Mouse (Mus musculus) gastrocnemius, adult 18-20 months (tissue): Measurements from ENCODE around the gene Card6. TPM values are rescaled to one million over a fixed set of nuclear protein-coding genes. Genes with fewer than 3 reads are reported as not detected.

Experiments
- DNase-seq: peaks from one replicate; pipeline ENCODE4 v3.0.0; 2021; ENCODE audit warnings: low spot score
- total RNA-seq, 2 experiments: library from RNA; stranded (reverse); gene quantifications; 2 replicates each; pipeline ENCODE4 v1.2.3; 2021

Gene Card6
- total RNA-seq, 2 experiments from 2014 or later, result 2.4 to 2.7 TPM

DNA sequence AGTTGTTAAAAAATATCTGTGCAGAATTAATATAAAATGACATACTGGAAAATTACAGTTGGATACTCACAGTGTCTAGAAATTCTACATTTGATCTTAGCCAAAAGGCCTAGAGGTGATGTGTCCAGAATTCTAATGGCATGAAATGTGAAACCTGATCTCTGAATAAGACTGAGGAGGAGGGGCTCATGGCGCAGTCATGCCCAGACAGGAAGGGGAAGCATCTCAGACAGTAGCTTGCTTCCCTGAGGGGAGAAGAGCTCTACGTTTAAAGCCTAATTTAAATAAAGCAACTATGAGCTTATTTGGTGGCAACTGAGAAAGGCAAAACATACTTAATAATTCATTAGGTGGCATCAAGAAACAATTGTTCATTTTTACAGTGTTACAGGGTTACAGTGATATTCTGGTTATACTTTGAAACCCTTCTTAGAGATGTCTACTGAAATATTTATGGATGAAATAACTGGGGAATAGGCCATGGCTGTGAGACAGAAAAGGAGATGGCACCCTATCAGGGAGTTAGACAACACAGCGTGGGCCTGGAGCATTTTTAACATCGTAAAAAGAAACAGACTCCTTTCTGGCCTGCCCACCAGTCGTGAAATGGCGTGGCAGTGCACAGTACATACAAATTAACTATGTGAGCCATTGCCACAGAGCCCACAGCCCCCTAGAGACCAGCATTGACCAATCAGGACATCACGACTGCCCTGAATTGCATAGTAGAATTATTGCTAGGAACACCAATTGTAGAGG lies 19.3 kb downstream of the Card6 start:
- no peak for DNase-seq

DNA sequence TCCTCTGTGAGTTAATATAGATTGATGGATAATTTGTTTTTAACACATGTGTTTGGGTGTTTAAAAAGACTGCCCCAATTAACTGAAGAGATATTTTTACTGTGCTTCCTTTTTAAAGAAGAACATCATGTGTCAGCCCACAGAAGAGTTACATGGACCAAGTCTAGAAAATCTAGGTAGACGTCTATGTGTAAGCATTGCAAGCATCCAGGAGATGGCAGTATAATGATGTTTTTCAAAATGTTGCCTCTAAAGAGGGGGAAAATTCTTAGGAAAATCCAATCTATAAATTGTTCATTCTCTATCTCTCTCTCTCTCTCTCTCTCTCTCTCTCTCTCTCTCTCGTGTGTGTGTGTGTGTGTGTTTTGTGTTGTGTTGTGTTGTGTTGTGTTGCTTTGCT lies 22.2 kb downstream of the Card6 start:
- no peak for DNase-seq

DNA sequence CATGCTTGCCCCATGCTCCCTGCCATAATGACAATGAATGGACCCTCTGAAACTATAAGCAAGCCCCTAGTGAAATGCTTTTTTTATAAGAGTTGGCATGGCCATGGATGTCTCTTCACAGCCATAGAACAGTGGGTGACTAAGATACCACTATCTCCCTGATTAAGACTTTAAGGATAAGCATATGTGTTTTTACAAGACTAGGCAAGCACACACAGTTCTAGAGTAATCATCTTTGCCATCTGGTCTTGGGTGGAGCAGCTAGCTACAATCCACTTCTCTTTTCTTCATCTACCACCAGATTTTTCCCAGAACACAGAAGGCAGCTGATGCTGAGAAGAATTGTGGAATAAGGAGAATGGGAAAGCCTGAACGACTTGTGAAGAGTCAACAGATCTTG lies 27.1 kb downstream of the Card6 start:
- no peak for DNase-seq

- peak; percentile 32 for DNase-seq
Measured at GRCm38 (mm10) chr15:5068801-5069518, 39.4 kb downstream of the Card6 start.

DNA sequence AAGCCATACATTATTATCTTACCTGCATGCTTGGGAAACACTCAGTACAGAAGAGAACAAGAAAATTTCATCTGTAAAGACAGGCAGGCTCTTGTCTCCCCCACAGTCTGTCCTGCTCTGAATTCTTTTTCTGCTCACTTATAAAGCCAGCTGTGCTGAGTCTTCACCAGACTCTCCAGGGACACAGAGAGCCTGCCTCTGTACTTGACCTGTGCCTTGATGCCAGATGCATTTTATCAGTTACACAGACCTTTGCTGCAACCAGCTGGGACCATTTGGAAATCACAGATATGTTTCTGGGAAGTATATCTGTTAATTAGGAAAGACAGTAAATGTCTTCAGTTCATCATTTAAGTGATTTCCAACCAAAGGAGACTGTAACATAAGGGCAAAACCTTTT lies 44.7 kb downstream of the Card6 start, which contains the start of gene C7:
Gene C7 (minus strand): TSS at position 106 of the 400 bp plus-strand sequence.
- DNase-seq, result peak; percentile 18

Other genes starting within 250 kb of the Card6 start
- not detected for gene Mroh2b, start 209.8 kb downstream of the Card6 start, total RNA-seq
- gene C7, start 44.8 kb downstream of the Card6 start, total RNA-seq, result 1 to 10 TPM; 1.7 to 5.1 TPM
- gene Rpl37, start 8.1 kb upstream of the Card6 start, total RNA-seq, result 100 to 1,000 TPM; 186 to 194 TPM
- gene Prkaa1, start 35.3 kb upstream of the Card6 start, total RNA-seq, result 10 to 100 TPM; 10.2 to 10.8 TPM
- 10 to 100 TPM; 69.0 to 74.1 TPM for gene Ttc33, start 77.0 kb upstream of the Card6 start, total RNA-seq
- under 1 TPM; 0.46 to 0.66 TPM for gene Ptger4, start 135.6 kb upstream of the Card6 start, total RNA-seq